Mouse (Mus musculus): ENCODE measurements at regions not wholly inside any gene's neighbourhood (a gene's known extent, or its start where the extent isn't known, plus 50 kb on each side); places are given as distances from the start of the nearest gene placed in this dataset.

- H3K4me3 ChIP-seq (ENCODE audit: insufficient read depth in 1 of 2, low read depth in 1 of 2, low read length in 2 of 2, poor library complexity in 1 of 2, severe bottlenecking in 1 of 2): no peak overlapping the region
- no peak for DNase-seq (ENCODE audit: low read depth, low spot score)
- no peaks in the 10 kb centered on the region for H3K36me3 ChIP-seq (ENCODE audit: control insufficient read depth, insufficient read depth, low read length, poor library complexity, severe bottlenecking)
- no peaks in the 10 kb centered on the region for H3K9me3 ChIP-seq (ENCODE audit: control insufficient read depth, insufficient read depth, low read depth, low read length)
- no peaks in the 10 kb centered on the region; a peak in 1 of 4 replicates for H3K4me1 ChIP-seq (ENCODE audit: control insufficient read depth in 2 of 2, insufficient read depth in 2 of 2, low read length in 2 of 2, poor library complexity in 1 of 2)
- H3K27ac ChIP-seq (ENCODE audit: insufficient read depth, low read depth, low read length, poor library complexity, severe bottlenecking): no peak overlapping the region
- in situ Hi-C loops (cut with MboI; ENCODE audit: low sequenced_read_pairs in 2 of 2, unreplicated experiment in 2 of 2): no loop called here
- TF ChIP-seq MAFK (IDR thresholded peaks at IDR 0.05; ENCODE audit: insufficient read depth, low read depth, low read length) (no peak), ZNF384 (IDR thresholded peaks at IDR 0.05; ENCODE audit: low read depth, low read length) (no peak), ZC3H11A (IDR thresholded peaks at IDR 0.05; ENCODE audit: borderline replicate concordance, low read depth, low read length) (no peak), HCFC1 (IDR thresholded peaks at IDR 0.05; ENCODE audit: borderline replicate concordance, insufficient read depth, low read length) (no peak)
- no peak overlapping the region for H3K9ac ChIP-seq (ENCODE audit: insufficient read depth, low read depth, low read length, poor library complexity, severe bottlenecking)
These were observed 56.7 kb upstream of the Rasgrp1 start for GRCm38 (mm10) chr2:117399487-117399886.

GRCm38 (mm10) chr2:117403425-117404175 lies 60.8 kb upstream of the Rasgrp1 start:
- no peak overlapping the region for H3K4me3 ChIP-seq (ENCODE audit: insufficient read depth in 1 of 2, low read depth in 1 of 2, low read length in 2 of 2, poor library complexity in 1 of 2, severe bottlenecking in 1 of 2)
- no peak overlapping the region for H3K9ac ChIP-seq (ENCODE audit: insufficient read depth, low read depth, low read length, poor library complexity, severe bottlenecking)
- no peaks in the 10 kb centered on the region for H3K36me3 ChIP-seq (ENCODE audit: control insufficient read depth, insufficient read depth, low read length, poor library complexity, severe bottlenecking)
- TF ChIP-seq MAFK (IDR thresholded peaks at IDR 0.05; ENCODE audit: insufficient read depth, low read depth, low read length): no peak
- no peak for TF ChIP-seq CHD2 (IDR thresholded peaks at IDR 0.05; ENCODE audit: low read depth, low read length)
- TF ChIP-seq HCFC1 (IDR thresholded peaks at IDR 0.05; ENCODE audit: borderline replicate concordance, insufficient read depth, low read length): no peak
- TF ChIP-seq ZNF384 (IDR thresholded peaks at IDR 0.05; ENCODE audit: low read depth, low read length): no peak
- TF ChIP-seq ZC3H11A (IDR thresholded peaks at IDR 0.05; ENCODE audit: borderline replicate concordance, low read depth, low read length): no peak
- in situ Hi-C loops (cut with MboI; ENCODE audit: low sequenced_read_pairs in 2 of 2, unreplicated experiment in 2 of 2): no loop called here
- DNase-seq (ENCODE audit: low read depth, low spot score): no peak
- no peaks in the 10 kb centered on the region for H3K4me1 ChIP-seq (ENCODE audit: control insufficient read depth in 2 of 2, insufficient read depth in 2 of 2, low read length in 2 of 2, poor library complexity in 1 of 2)
- no peak overlapping the region for H3K27ac ChIP-seq (ENCODE audit: insufficient read depth, low read depth, low read length, poor library complexity, severe bottlenecking)
- H3K9me3 ChIP-seq (ENCODE audit: control insufficient read depth, insufficient read depth, low read depth, low read length): no peaks in the 10 kb centered on the region

- TF ChIP-seq MAFK (IDR thresholded peaks at IDR 0.05; ENCODE audit: insufficient read depth, low read depth, low read length) (no peak), HCFC1 (IDR thresholded peaks at IDR 0.05; ENCODE audit: borderline replicate concordance, insufficient read depth, low read length) (no peak), CHD2 (IDR thresholded peaks at IDR 0.05; ENCODE audit: low read depth, low read length) (no peak), ZC3H11A (IDR thresholded peaks at IDR 0.05; ENCODE audit: borderline replicate concordance, low read depth, low read length) (no peak), ZNF384 (IDR thresholded peaks at IDR 0.05; ENCODE audit: low read depth, low read length) (no peak)
- in situ Hi-C loops (cut with MboI; ENCODE audit: low sequenced_read_pairs in 2 of 2, unreplicated experiment in 2 of 2): no loop called here
- H3K9me3 ChIP-seq (ENCODE audit: control insufficient read depth, insufficient read depth, low read depth, low read length): no peaks in the 10 kb centered on the region
- DNase-seq (ENCODE audit: low read depth, low spot score): no peak
- no peaks in the 10 kb centered on the region for H3K36me3 ChIP-seq (ENCODE audit: control insufficient read depth, insufficient read depth, low read length, poor library complexity, severe bottlenecking)
- no peaks in the 10 kb centered on the region for H3K4me1 ChIP-seq (ENCODE audit: control insufficient read depth in 2 of 2, insufficient read depth in 2 of 2, low read length in 2 of 2, poor library complexity in 1 of 2)
- no peak overlapping the region for H3K4me3 ChIP-seq (ENCODE audit: insufficient read depth in 1 of 2, low read depth in 1 of 2, low read length in 2 of 2, poor library complexity in 1 of 2, severe bottlenecking in 1 of 2)
- H3K27ac ChIP-seq (ENCODE audit: insufficient read depth, low read depth, low read length, poor library complexity, severe bottlenecking): no peak overlapping the region
- H3K9ac ChIP-seq (ENCODE audit: insufficient read depth, low read depth, low read length, poor library complexity, severe bottlenecking): no peak overlapping the region
These were observed 62.7 kb upstream of the Rasgrp1 start for GRCm38 (mm10) chr2:117405453-117405852.

GRCm38 (mm10) chr2:117408241-117408640 lies 65.4 kb upstream of the Rasgrp1 start:
- no peak for TF ChIP-seq MAFK (IDR thresholded peaks at IDR 0.05; ENCODE audit: insufficient read depth, low read depth, low read length)
- no peak for TF ChIP-seq HCFC1 (IDR thresholded peaks at IDR 0.05; ENCODE audit: borderline replicate concordance, insufficient read depth, low read length)
- TF ChIP-seq ZNF384 (IDR thresholded peaks at IDR 0.05; ENCODE audit: low read depth, low read length): no peak
- no peak for TF ChIP-seq CHD2 (IDR thresholded peaks at IDR 0.05; ENCODE audit: low read depth, low read length)
- TF ChIP-seq ZC3H11A (IDR thresholded peaks at IDR 0.05; ENCODE audit: borderline replicate concordance, low read depth, low read length): no peak
- H3K4me1 ChIP-seq (ENCODE audit: control insufficient read depth in 2 of 2, insufficient read depth in 2 of 2, low read length in 2 of 2, poor library complexity in 1 of 2): no peaks in the 10 kb centered on the region
- in situ Hi-C loops (cut with MboI; ENCODE audit: low sequenced_read_pairs in 2 of 2, unreplicated experiment in 2 of 2): no loop called here

More at GRCm38 (mm10) chr2:117408241-117408640, 65.4 kb upstream of the Rasgrp1 start:
- H3K9me3 ChIP-seq (ENCODE audit: control insufficient read depth, insufficient read depth, low read depth, low read length): no peaks in the 10 kb centered on the region
- no peak overlapping the region for H3K27ac ChIP-seq (ENCODE audit: insufficient read depth, low read depth, low read length, poor library complexity, severe bottlenecking)
- DNase-seq (ENCODE audit: low read depth, low spot score): no peak
- H3K9ac ChIP-seq (ENCODE audit: insufficient read depth, low read depth, low read length, poor library complexity, severe bottlenecking): no peak overlapping the region
- no peaks in the 10 kb centered on the region for H3K36me3 ChIP-seq (ENCODE audit: control insufficient read depth, insufficient read depth, low read length, poor library complexity, severe bottlenecking)
- H3K4me3 ChIP-seq (ENCODE audit: insufficient read depth in 1 of 2, low read depth in 1 of 2, low read length in 2 of 2, poor library complexity in 1 of 2, severe bottlenecking in 1 of 2): no peak overlapping the region
